Mouse (Mus musculus): ENCODE measurements around the gene Cadps2.

The Cadps2 gene

GRCm38 (mm10) chr6:23382283-23383003, 456.8 kb downstream of the Cadps2 start:
- no peak for DNase-seq (ENCODE audit: extremely low read depth, low read depth, low spot score)

- DNase-seq (ENCODE audit: extremely low read depth, low read depth, low spot score) = no peak
These were observed 462.9 kb downstream of the Cadps2 start for GRCm38 (mm10) chr6:23376327-23376726.

GRCm38 (mm10) chr6:23361842-23362451, 477.3 kb downstream of the Cadps2 start:
- no peak for DNase-seq (ENCODE audit: extremely low read depth, low read depth, low spot score)

GRCm38 (mm10) chr6:23360596-23360995, 478.6 kb downstream of the Cadps2 start:
- no peak for DNase-seq (ENCODE audit: extremely low read depth, low read depth, low spot score)

- no peak for DNase-seq (ENCODE audit: extremely low read depth, low read depth, low spot score)
These were observed 483.1 kb downstream of the Cadps2 start for GRCm38 (mm10) chr6:23356141-23356540.

GRCm38 (mm10) chr6:23353480-23353879, 485.7 kb downstream of the Cadps2 start:
- no peak for DNase-seq (ENCODE audit: extremely low read depth, low read depth, low spot score)

- no peak for DNase-seq (ENCODE audit: extremely low read depth, low read depth, low spot score)
These were observed 501.7 kb downstream of the Cadps2 start for GRCm38 (mm10) chr6:23337411-23338063.

- no peak for DNase-seq (ENCODE audit: extremely low read depth, low read depth, low spot score)
These were observed 524.3 kb downstream of the Cadps2 start for GRCm38 (mm10) chr6:23314945-23315344.

GRCm38 (mm10) chr6:23314291-23314690, 524.9 kb downstream of the Cadps2 start:
- no peak for DNase-seq (ENCODE audit: extremely low read depth, low read depth, low spot score)

- DNase-seq (ENCODE audit: extremely low read depth, low read depth, low spot score) = no peak
These were observed 533.2 kb downstream of the Cadps2 start for GRCm38 (mm10) chr6:23306046-23306445.

GRCm38 (mm10) chr6:23298596-23298995, 540.6 kb downstream of the Cadps2 start:
- no peak for DNase-seq (ENCODE audit: extremely low read depth, low read depth, low spot score)

- DNase-seq (ENCODE audit: extremely low read depth, low read depth, low spot score) = no peak
These were observed 544.5 kb downstream of the Cadps2 start for GRCm38 (mm10) chr6:23294685-23295084.

- no peak for DNase-seq (ENCODE audit: extremely low read depth, low read depth, low spot score)
These were observed 550.5 kb downstream of the Cadps2 start for GRCm38 (mm10) chr6:23288752-23289151.

- DNase-seq (ENCODE audit: extremely low read depth, low read depth, low spot score) = no peak
These were observed 557.8 kb downstream of the Cadps2 start for GRCm38 (mm10) chr6:23281514-23281820.

GRCm38 (mm10) chr6:23280811-23281513, 558.3 kb downstream of the Cadps2 start:
- no peak for DNase-seq (ENCODE audit: extremely low read depth, low read depth, low spot score)

- no peak for DNase-seq (ENCODE audit: extremely low read depth, low read depth, low spot score)
These were observed 565.7 kb downstream of the Cadps2 start for GRCm38 (mm10) chr6:23273483-23273882.

GRCm38 (mm10) chr6:23272979-23273378, 566.2 kb downstream of the Cadps2 start:
- no peak for DNase-seq (ENCODE audit: extremely low read depth, low read depth, low spot score)

- no peak for DNase-seq (ENCODE audit: extremely low read depth, low read depth, low spot score)
These were observed 566.7 kb downstream of the Cadps2 start for GRCm38 (mm10) chr6:23272542-23272941.

GRCm38 (mm10) chr6:23260738-23261050, 578.5 kb downstream of the Cadps2 start:
- no peak for DNase-seq (ENCODE audit: extremely low read depth, low read depth, low spot score)

- DNase-seq (ENCODE audit: extremely low read depth, low read depth, low spot score) = no peak
These were observed 579.0 kb downstream of the Cadps2 start for GRCm38 (mm10) chr6:23260016-23260737.

GRCm38 (mm10) chr6:23257981-23258380, 581.2 kb downstream of the Cadps2 start:
- no peak for DNase-seq (ENCODE audit: extremely low read depth, low read depth, low spot score)
